Mouse (Mus musculus) lung, embryonic 16.5 days (tissue): ENCODE results near the gene Crabp1. TPM values are rescaled to one million over a fixed set of nuclear protein-coding genes. Genes with fewer than 3 reads are reported as not detected.

Experiments used
- ATAC-seq: fragments of 200-750 bp; cut with Nextera tagmentation; 2 replicates; pipeline ENCODE4 v1.8.0; 2017; ENCODE audit warnings: low read depth, mild to moderate bottlenecking, moderate library complexity
- H3K27ac ChIP-seq: fragments of 300-500 bp; sonication (generic); 2 replicates; pipeline ENCODE4 v1.5.1; 2014; ENCODE audit warnings: mild to moderate bottlenecking, control low read depth, low read length
- H3K27me3 ChIP-seq: fragments of 300-500 bp; sonication (generic); 2 replicates; pipeline ENCODE4 v1.6.1; 2014; ENCODE audit warnings: low read depth, low read length, mixed read lengths; ENCODE audit not compliant: control insufficient read depth, insufficient read depth
- H3K36me3 ChIP-seq: fragments of 300-500 bp; sonication (generic); 2 replicates; pipeline ENCODE4 v1.6.1; 2014; ENCODE audit warnings: low read length; ENCODE audit not compliant: control insufficient read depth, insufficient read depth
- H3K4me1 ChIP-seq: fragments of 300-500 bp; sonication (generic); replicated peaks from 2 replicates; pipeline ENCODE4 v1.6.1; 2014; ENCODE audit warnings: low read length, mixed read lengths; ENCODE audit not compliant: control insufficient read depth, insufficient read depth
- H3K4me2 ChIP-seq: fragments of 300-500 bp; sonication (generic); 2 replicates; pipeline ENCODE4 v1.6.1; 2014; ENCODE audit warnings: low read depth, low read length, control low read depth
- H3K4me3 ChIP-seq: fragments of 300-500 bp; sonication (generic); 2 replicates; pipeline ENCODE4 v1.5.1; 2014; ENCODE audit warnings: mild to moderate bottlenecking, low read length, control low read depth
- H3K9ac ChIP-seq: fragments of 300-500 bp; sonication (generic); 2 replicates; pipeline ENCODE4 v1.6.1; 2014; ENCODE audit warnings: low read length, control low read depth
- H3K9me3 ChIP-seq: fragments of 300-500 bp; sonication (generic); 2 replicates; pipeline ENCODE4 v1.6.1; 2016; ENCODE audit warnings: low read length; ENCODE audit not compliant: control insufficient read depth
- WGBS: fragments of 180-500 bp; shearing (Covaris S2); extraction: QIAGEN DNeasy Blood & Tissue Kit; methylation state at CpG from one replicate; pipeline ENCODE4 v1.1.7; 2014; 5-methylcytosine and 5-hydroxymethylcytosine counted together
- polyA plus RNA-seq: library from polyadenylated mRNA; unstranded; fragments of >200 nt; fragmentation: Nextera tagmentation; extraction: Ambion mirVana; gene quantifications from 2 replicates; pipeline ENCODE4 v1.2.1, GENCODE M21; 2015

Gene Crabp1
- polyA plus RNA-seq = 14.9 and 15.4 TPM in 2 replicates

DNA sequence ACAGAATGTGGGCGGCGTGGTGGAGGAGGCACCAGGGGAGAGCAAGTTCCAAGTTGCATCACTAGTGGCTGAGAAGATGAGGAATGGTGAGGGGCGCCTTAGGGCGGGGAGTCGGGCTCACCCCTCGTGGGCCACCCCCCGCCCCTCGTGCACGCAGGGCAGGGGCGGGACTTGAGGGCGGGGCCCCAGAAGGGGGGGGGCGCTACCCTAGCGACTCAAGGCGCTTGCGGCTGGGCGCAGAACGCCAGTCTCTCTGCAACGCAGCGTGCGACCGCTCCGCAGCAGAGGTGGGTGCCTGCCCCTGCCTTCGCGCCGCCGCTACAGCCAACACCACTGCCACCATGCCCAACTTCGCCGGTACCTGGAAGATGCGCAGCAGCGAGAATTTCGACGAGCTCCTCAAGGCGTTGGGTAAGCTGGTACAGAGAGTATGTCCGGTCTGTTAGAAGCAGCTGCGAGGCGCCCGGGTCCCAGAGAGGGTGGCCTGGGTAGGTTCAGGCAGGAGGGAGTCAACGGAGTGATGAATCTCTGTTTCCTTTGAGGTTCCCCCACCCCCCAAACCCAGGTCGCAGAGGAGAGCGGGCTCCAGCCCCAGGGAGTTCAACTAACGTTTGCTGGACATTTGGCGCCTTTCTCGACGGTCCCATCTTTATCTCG, at the start of gene Crabp1:
Crabp1 (plus strand) TSS at position 188 of the 657 bp plus-strand sequence.
- H3K27me3 ChIP-seq = peaks cover 42% of the 10 kb centered on the region
- H3K27ac ChIP-seq = no peak within 1 kb of the TSS
- H3K36me3 ChIP-seq = no peaks in the 10 kb centered on the region
- 1% methylated on average over 40 of the region's 45 CpGs for WGBS
- H3K9me3 ChIP-seq = no peaks in the 10 kb centered on the region
- peaks cover 15% of the 10 kb centered on the region for H3K4me1 ChIP-seq
- ATAC-seq = peak; percentile 56
- peak within 1 kb of the TSS; percentile 40 for H3K9ac ChIP-seq
- H3K4me3 ChIP-seq = peak within 1 kb of the TSS; percentile 43
- peak within 1 kb of the TSS; percentile 66 for H3K4me2 ChIP-seq

DNA sequence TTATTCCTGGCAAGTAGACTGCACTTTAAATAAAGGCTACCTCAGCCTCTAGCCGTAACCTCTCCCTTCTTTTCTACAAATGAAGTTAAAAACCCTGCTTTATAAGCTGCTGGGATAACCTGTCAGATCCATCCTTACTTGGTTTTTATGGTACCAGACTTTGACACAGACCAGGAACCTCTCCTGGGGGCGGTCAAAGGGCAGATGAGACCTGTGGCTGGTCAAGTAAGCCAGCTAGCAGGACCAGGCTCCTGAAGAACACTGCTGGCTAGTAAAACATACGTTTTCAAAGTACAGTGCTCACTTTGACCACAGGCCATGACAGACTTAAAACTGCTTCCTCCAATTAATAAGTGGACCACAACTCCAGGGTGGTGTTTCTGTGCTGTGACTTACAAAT, 48.8 kb upstream of the Crabp1 start:
- WGBS = 88% methylated on average over 3 of the region's 3 CpGs
- Histone ChIP-seq H3K4me2 (no peak overlapping the region), H3K4me1 (peaks cover 14% of the 10 kb centered on the region), H3K9me3 (no peaks in the 10 kb centered on the region), H3K4me3 (no peak overlapping the region), H3K36me3 (peaks cover 17% of the 10 kb centered on the region), H3K27ac (no peak overlapping the region), H3K27me3 (no peaks in the 10 kb centered on the region), H3K9ac (no peak overlapping the region)
- ATAC-seq = no peak

DNA sequence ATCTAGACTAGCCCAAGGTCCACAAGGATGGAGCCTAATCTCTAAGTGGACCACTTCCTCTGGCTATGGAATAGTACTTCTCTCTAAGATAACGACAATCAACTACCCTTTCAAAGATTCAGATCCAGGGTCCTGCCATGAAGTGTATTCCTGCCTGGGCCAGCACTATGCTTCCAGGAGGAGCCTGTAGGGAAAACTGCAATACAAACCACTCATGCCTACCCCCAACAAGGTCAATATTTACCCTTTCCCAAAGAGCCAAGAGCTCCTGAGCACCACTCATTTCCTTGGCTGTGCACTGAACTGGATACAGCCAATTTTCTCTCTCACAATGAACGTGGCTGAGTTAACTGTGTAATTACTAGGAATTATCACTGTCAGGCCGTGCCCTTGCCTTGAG, 47.0 kb upstream of the Crabp1 start:
- Histone ChIP-seq H3K4me3 (no peak overlapping the region), H3K9me3 (no peaks in the 10 kb centered on the region), H3K27me3 (no peaks in the 10 kb centered on the region), H3K36me3 (peaks cover 25% of the 10 kb centered on the region), H3K9ac (no peak overlapping the region), H3K4me1 (peaks cover 10% of the 10 kb centered on the region), H3K4me2 (no peak overlapping the region), H3K27ac (peak overlapping the region; percentile 26; the same call in 1 of the 2 replicates)
- 59% methylated on average over 3 of the region's 3 CpGs for WGBS
- ATAC-seq = peak; percentile 88

DNA sequence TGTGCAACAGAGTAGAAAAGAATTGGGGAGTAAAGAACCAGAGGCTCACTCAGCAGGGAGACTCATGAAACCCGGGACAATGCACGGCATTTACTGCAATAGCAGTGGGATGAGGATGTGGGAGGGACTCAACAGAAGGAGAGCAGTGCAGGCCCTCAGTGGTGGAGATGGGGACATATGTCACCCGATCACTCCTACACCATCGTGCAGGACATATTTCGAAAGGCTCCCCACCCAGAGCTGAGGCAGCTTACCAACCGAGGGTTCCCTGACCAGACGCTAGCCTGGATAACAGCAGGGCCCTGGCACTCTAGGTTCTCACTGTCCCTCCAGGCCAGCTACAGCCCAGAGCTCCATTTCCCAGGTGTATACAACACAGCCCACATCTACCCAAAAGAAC, 42.4 kb upstream of the Crabp1 start:
- H3K27ac ChIP-seq = no peak overlapping the region
- H3K4me3 ChIP-seq = no peak overlapping the region
- H3K36me3 ChIP-seq = peaks cover 33% of the 10 kb centered on the region
- H3K4me1 ChIP-seq = peaks cover 2% of the 10 kb centered on the region; the same call in 1 of the 2 replicates
- no peak overlapping the region for H3K4me2 ChIP-seq
- no peaks in the 10 kb centered on the region for H3K9me3 ChIP-seq
- no peak overlapping the region for H3K9ac ChIP-seq
- H3K27me3 ChIP-seq = no peaks in the 10 kb centered on the region
- 85% methylated on average over 7 of the region's 7 CpGs for WGBS
- no peak for ATAC-seq

DNA sequence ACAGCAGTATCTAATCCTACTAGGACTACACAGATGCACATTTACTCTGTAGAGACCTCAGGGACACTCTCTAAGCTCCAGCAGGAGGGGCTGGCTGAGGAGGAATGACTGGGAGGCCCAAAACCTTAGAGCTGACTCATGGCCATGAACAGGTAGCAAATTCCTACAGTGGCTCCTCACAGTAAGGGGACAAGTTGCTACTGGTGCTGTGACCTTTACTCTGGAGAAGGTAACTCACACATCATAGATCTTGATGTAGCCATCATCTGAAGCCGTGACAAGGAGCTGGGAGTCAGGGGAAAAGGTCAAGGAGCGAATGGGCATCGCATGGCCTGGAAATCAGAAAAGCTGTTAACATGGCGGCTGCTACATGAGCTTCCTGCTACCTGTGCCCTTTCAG, 42.0 kb upstream of the Crabp1 start:
- H3K27ac ChIP-seq = no peak overlapping the region
- H3K27me3 ChIP-seq = no peaks in the 10 kb centered on the region
- no peak for ATAC-seq
- no peak overlapping the region for H3K4me3 ChIP-seq
- peaks cover 2% of the 10 kb centered on the region; the same call in 1 of the 2 replicates for H3K4me1 ChIP-seq
- WGBS = 86% methylated on average over 4 of the region's 4 CpGs
- no peaks in the 10 kb centered on the region for H3K9me3 ChIP-seq
- H3K36me3 ChIP-seq = peaks cover 34% of the 10 kb centered on the region
- no peak overlapping the region for H3K9ac ChIP-seq
- no peak overlapping the region for H3K4me2 ChIP-seq

DNA sequence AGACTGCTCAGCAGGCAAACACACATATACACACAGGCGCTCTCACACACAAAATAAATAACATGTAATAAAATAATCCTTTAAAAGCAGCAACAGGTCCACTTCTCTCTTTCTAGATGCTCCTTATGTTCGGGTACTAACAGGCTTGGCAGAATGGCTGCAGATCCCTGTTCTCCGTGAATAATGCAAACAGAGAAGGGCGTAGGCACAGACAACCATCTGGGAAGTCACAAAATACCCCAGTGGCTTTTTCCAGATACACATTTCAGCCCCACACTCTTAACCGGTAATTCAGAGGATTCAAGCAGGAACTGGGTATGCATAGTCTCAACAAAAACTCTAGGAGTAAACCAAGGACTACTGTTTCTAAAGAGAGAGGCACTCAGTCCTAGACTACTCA, 38.2 kb upstream of the Crabp1 start:
- Histone ChIP-seq H3K36me3 (peaks cover 41% of the 10 kb centered on the region), H3K9me3 (no peaks in the 10 kb centered on the region), H3K27me3 (no peaks in the 10 kb centered on the region), H3K27ac (no peak overlapping the region), H3K4me1 (no peaks in the 10 kb centered on the region), H3K4me2 (no peak overlapping the region), H3K4me3 (no peak overlapping the region), H3K9ac (no peak overlapping the region)
- 73% methylated on average over 5 of the region's 5 CpGs for WGBS
- ATAC-seq = no peak

DNA sequence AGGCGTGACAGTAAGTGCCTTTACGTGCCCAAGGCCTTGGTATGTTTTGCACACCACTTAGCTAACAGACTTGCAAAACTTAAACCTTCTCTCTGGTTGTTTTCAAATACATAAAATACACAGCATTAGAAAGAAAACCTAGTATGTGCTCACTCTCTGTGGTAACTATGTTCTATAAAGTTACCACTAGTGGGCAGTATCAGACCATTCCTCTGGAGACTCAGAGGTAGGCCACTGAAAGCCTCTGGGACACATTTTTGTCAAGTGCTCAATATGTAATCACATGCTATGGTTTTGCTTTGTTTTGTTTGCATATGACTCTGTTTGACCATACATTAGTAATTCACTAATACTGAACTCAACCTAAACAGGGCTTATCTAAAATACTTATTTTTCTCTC, 32.4 kb upstream of the Crabp1 start:
- 84% methylated on average over 2 of the region's 2 CpGs for WGBS
- H3K4me3 ChIP-seq = no peak overlapping the region
- H3K9me3 ChIP-seq = no peaks in the 10 kb centered on the region
- H3K27me3 ChIP-seq = no peaks in the 10 kb centered on the region
- ATAC-seq = no peak
- H3K4me2 ChIP-seq = no peak overlapping the region
- H3K4me1 ChIP-seq = peaks cover 11% of the 10 kb centered on the region
- H3K36me3 ChIP-seq = peaks cover 12% of the 10 kb centered on the region
- no peak overlapping the region for H3K27ac ChIP-seq
- H3K9ac ChIP-seq = no peak overlapping the region

DNA sequence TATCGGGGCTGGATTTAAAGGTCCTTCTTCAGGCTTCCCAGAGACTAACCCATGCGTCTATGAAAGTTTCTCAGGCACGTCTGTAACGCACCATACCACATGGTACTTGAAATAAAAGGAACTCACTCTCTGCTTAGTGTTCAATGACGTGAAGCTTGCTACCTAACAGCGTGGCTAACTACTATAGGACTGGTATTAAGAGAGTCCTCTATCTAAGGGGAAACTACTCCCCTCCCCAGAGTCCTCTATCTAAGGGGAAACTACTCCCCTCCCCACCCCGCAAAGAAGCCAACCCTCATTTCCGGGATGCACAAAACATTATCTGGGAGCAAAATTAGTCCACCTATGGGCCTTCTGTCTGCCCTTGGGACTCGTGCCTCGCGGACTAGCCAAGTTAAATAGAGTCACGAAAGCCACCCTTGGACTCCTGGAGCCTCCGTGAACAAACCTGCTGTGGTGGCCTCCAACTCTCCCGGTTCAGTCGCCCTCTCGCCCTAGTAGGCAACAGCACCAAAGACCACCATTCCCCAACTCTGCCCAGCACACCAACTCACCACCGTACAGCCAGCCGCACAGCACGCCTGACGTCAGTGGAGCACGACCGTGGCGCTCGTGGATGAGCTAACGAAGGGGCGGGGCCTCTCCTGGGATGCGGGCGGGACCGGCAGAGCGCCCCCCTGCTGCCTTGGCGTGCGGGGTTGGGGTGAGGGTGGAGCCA, 30.5 kb upstream of the Crabp1 start, which contains the start of gene Wdr61:
Wdr61 (minus strand) TSS at position 599 of the 718 bp plus-strand sequence.
- peaks cover 11% of the 10 kb centered on the region for H3K4me1 ChIP-seq
- H3K27ac ChIP-seq = peak within 1 kb of the TSS; percentile 18; the same call in 1 of the 2 replicates
- H3K27me3 ChIP-seq = no peaks in the 10 kb centered on the region
- H3K9me3 ChIP-seq = no peaks in the 10 kb centered on the region
- H3K4me3 ChIP-seq = peak within 1 kb of the TSS; percentile 62
- peak within 1 kb of the TSS; percentile 74 for H3K9ac ChIP-seq
- H3K36me3 ChIP-seq = peaks cover 6% of the 10 kb centered on the region
- peak; percentile 99 for ATAC-seq
- peak within 1 kb of the TSS; percentile 65 for H3K4me2 ChIP-seq
- 1% methylated on average over 32 of the region's 32 CpGs for WGBS

DNA sequence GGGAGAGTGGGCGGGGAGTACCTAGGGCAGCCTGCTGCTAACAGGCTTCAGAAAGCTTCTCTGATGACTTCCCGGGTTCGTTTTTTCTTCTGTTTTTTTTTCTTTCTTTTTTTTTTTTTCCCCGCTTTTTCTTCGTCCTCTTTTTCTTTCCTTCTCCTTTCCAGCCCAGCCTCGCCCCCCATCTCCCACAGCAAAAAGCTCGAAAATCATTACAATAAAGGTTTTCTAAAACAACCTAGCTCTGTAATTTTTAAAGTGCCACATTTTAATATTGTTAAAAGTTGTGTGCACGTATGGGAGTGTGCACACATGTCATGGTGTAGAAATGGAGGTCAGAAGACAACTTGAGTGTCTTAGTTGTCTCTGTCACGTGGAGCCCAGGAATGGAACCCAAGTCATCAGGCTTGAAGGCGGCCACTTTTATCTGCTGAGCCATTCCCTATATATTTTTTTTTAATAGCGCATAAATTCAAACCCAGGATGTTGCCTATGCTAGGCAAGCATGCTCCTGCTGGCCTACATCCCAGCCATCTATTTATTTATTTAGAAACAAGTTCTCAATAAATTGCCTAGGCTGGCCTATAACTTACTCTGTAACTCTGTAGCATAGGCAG, 29.8 kb upstream of the Crabp1 start:
- H3K27ac ChIP-seq = no peak overlapping the region

More for the DNA sequence above, 29.8 kb upstream of the Crabp1 start:
- 16% methylated on average over 11 of the region's 11 CpGs for WGBS
- no peaks in the 10 kb centered on the region for H3K27me3 ChIP-seq
- peaks cover 11% of the 10 kb centered on the region for H3K4me1 ChIP-seq
- no peaks in the 10 kb centered on the region for H3K9me3 ChIP-seq
- peak overlapping the region; percentile 14; the same call in 1 of the 2 replicates for H3K9ac ChIP-seq
- no peaks in the 10 kb centered on the region for H3K36me3 ChIP-seq
- no peak for ATAC-seq
- peak overlapping the region; percentile 62 for H3K4me3 ChIP-seq
- peak overlapping the region; percentile 51 for H3K4me2 ChIP-seq
